Mouse (Mus musculus) ES-Bruce4 (cell line): ENCODE measurements around the gene Foxo4. TPM values are rescaled to one million over a fixed set of nuclear protein-coding genes. Genes with fewer than 3 reads are reported as not detected.

Source experiments
- H3K27ac ChIP-seq: 2 replicates; pipeline ENCODE4 v1.5.1; 2012; ENCODE audit warnings: low read length, inconsistent platforms; ENCODE audit not compliant: insufficient read depth
- H3K27me3 ChIP-seq: 2 replicates; pipeline ENCODE4 v1.6.1; 2012; ENCODE audit warnings: mild to moderate bottlenecking, low read length, inconsistent platforms; ENCODE audit not compliant: control insufficient read depth, poor library complexity, insufficient read depth, severe bottlenecking
- H3K36me3 ChIP-seq: 2 replicates; pipeline ENCODE4 v1.6.1; 2012; ENCODE audit warnings: inconsistent platforms, mild to moderate bottlenecking, low read length, moderate library complexity; ENCODE audit not compliant: control insufficient read depth, poor library complexity, insufficient read depth, severe bottlenecking
- H3K4me1 ChIP-seq: one replicate; pipeline ENCODE4 v1.8.1; 2011; ENCODE audit warnings: low read length; ENCODE audit not compliant: control insufficient read depth, insufficient read depth
- H3K4me3 ChIP-seq: 2 replicates; pipeline ENCODE4 v1.5.1; 2011; ENCODE audit warnings: low read depth, mild to moderate bottlenecking, low read length
- H3K9ac ChIP-seq: 2 replicates; pipeline ENCODE4 v1.6.1; 2012; ENCODE audit warnings: low read depth, mild to moderate bottlenecking, inconsistent platforms; ENCODE audit not compliant: poor library complexity, severe bottlenecking
- H3K9me3 ChIP-seq: replicated peaks from 2 replicates; pipeline ENCODE4 v1.6.1; 2012; ENCODE audit warnings: mild to moderate bottlenecking, low read length, inconsistent platforms; ENCODE audit not compliant: control insufficient read depth, poor library complexity, insufficient read depth, severe bottlenecking
- CTCF ChIP-seq: IDR thresholded peaks from one replicate; pipeline ENCODE4 v1.8.1; 2011; ENCODE audit warnings: low read depth, low read length
- EP300 ChIP-seq: IDR thresholded peaks from 2 replicates; pipeline ENCODE4 v1.6.1; 2011; ENCODE audit warnings: low read depth, low read length; ENCODE audit not compliant: insufficient read depth
- POLR2A ChIP-seq: IDR thresholded peaks from one replicate; pipeline ENCODE4 v1.8.1; 2011; ENCODE audit warnings: low read length; ENCODE audit not compliant: insufficient read depth
- polyA plus RNA-seq: library from polyadenylated mRNA; stranded (reverse); fragments of >200 nt; gene quantifications from 2 replicates; pipeline ENCODE4 v1.2.4, GENCODE M21; 2011; ENCODE audit warnings: low read depth; ENCODE audit not compliant: missing spikeins, insufficient read depth, insufficient read length

The Foxo4 gene
- polyA plus RNA-seq, 1 experiment = 45.6 TPM

DNA sequence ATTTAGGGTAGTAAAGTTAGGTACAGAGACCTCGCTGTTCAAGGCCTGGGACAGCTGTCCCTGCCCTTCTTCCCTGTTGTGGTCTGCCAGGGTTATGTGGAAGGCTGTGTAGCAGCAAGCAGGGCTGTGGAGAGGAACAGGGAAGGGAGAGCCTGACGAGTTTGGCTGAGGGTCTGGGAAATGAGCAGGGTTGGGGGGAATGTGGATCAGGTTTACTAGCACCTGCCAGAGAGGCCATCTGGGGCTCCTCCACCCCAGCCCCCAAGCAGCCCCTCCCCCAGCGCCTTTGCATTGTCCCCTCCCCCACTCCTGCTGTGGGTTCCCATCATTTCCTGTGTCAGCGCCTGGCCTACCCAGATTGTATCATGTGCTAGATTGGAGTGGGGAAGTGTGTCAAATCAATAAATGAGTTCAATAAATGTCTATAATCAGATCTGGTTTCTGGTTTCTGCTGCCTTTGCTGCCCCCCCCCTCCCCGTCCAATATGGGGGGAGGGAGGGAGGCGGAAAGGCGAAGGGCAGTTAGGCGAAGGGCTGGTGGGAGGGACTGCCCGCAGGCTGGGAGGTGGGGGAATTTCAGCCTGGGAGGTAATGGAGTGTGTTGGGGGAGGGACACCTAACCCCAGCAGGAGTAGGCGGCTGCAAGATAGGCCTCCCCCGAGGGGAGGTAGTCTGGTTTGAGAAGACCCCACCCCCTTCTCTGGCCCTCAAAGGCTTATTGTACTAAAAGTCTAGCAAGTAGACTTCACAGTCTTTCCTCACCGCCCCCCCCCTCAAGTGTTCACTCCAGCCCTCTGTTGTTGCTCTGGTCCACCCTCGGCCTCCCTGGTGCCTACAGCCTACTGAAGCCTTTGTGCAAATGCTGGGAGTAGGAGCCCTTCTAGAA lies 6.4 kb downstream of the Foxo4 start:
- Histone ChIP-seq H3K9ac (peak overlapping the region; percentile 12), H3K4me3 (peak overlapping the region; percentile 9; the same call in 1 of the 2 replicates), H3K27ac (peak overlapping the region; percentile 90), H3K9me3 (no peaks in the 10 kb centered on the region), H3K36me3 (no peaks in the 10 kb centered on the region), H3K4me1 (peaks cover 3% of the 10 kb centered on the region), H3K27me3 (no peaks in the 10 kb centered on the region)
- TF ChIP-seq CTCF = no peak
- TF ChIP-seq POLR2A = no peak
- no peak for TF ChIP-seq EP300

DNA sequence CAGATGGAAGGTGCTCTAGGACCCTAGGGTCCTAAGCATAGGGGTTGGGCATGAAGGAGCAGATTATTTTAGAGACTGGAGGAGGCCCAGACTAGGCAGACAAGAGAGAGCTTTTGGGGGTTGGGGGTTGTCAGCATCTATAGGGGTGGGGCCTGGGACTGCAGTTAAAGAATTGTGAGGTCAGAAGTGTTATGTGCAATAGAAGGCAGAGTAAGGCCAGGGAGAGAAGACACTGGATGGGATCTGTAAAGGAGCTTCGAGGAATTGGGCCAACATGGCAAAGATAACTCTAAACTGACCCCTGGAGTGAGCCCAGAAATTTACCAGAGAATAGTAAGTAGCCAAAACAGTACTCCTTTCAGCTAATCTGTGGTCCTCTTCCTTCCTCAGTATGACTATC lies 9.6 kb downstream of the Foxo4 start, which contains the start of gene Gm614:
Gene Gm614 (minus strand): TSS at position 101 of the 400 bp plus-strand sequence.
- Histone ChIP-seq H3K4me1 (peaks cover 3% of the 10 kb centered on the region), H3K27ac (no peak within 1 kb of the TSS), H3K4me3 (no peak within 1 kb of the TSS), H3K27me3 (no peaks in the 10 kb centered on the region), H3K9ac (no peak within 1 kb of the TSS), H3K36me3 (no peaks in the 10 kb centered on the region), H3K9me3 (no peaks in the 10 kb centered on the region)
- TF ChIP-seq POLR2A = no peak
- no peak for TF ChIP-seq EP300
- no peak for TF ChIP-seq CTCF

- no peaks in the 10 kb centered on the region for H3K36me3 ChIP-seq
- H3K4me1 ChIP-seq = peaks cover 3% of the 10 kb centered on the region
- no peak overlapping the region for H3K27ac ChIP-seq
- no peak overlapping the region for H3K4me3 ChIP-seq
- H3K9ac ChIP-seq = no peak overlapping the region
- H3K9me3 ChIP-seq = no peaks in the 10 kb centered on the region
- no peaks in the 10 kb centered on the region for H3K27me3 ChIP-seq
- no peak for TF ChIP-seq CTCF
- no peak for TF ChIP-seq EP300
- no peak for TF ChIP-seq POLR2A
Measured at GRCm38 (mm10) chrX:101266631-101267030, 12.3 kb downstream of the Foxo4 start.

GRCm38 (mm10) chrX:101268025-101268754 lies 13.9 kb downstream of the Foxo4 start, which contains the start of gene Il2rg:
Gene Il2rg (minus strand): TSS chrX:101268255.
- TF ChIP-seq POLR2A (no peak), EP300 (no peak)
- Histone ChIP-seq H3K4me1 (no peaks in the 10 kb centered on the region), H3K9ac (no peak within 1 kb of the TSS), H3K36me3 (no peaks in the 10 kb centered on the region), H3K4me3 (peak within 1 kb of the TSS; percentile 14; the same call in 1 of the 2 replicates), H3K27me3 (no peaks in the 10 kb centered on the region), H3K27ac (no peak within 1 kb of the TSS), H3K9me3 (no peaks in the 10 kb centered on the region)

DNA sequence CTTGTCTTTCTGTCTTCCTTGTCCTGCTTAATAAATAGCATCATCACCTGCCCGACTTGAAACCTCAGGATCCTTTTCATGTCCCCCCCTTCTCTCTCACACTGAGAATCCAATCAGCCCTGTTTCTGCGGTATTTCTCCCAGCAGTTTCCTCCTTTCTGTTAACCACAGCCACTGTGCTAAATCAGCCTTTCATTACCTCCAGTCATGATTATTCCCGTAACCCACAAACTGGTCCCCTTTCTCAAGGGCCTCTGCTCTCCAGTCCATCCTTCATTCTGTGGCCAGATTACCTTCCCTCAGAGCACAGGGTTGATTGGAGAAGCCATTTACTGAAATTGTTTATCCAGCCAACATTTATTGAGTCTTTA lies 14.4 kb downstream of the Foxo4 start, which contains the start of gene Gm20489:
Gene Gm20489 (minus strand): TSS at position 269 of the 370 bp plus-strand sequence.
- peak within 1 kb of the TSS; percentile 14; the same call in 1 of the 2 replicates for H3K4me3 ChIP-seq
- H3K27me3 ChIP-seq = no peaks in the 10 kb centered on the region
- H3K9ac ChIP-seq = no peak within 1 kb of the TSS
- no peaks in the 10 kb centered on the region for H3K9me3 ChIP-seq
- TF ChIP-seq POLR2A (no peak), EP300 (no peak), CTCF (no peak)
- no peaks in the 10 kb centered on the region for H3K36me3 ChIP-seq
- no peak within 1 kb of the TSS for H3K27ac ChIP-seq
- no peaks in the 10 kb centered on the region for H3K4me1 ChIP-seq
